Mouse (Mus musculus): ENCODE measurements at regions not wholly inside any gene's neighbourhood (a gene's known extent, or its start where the extent isn't known, plus 50 kb on each side); places are given as distances from the start of the nearest gene placed in this dataset.

- no peak for DNase-seq (ENCODE audit: extremely low read depth, low read depth, low spot score)
Observed at GRCm38 (mm10) chr14:61694796-61695195, 87.5 kb downstream of the Kcnrg start.

- no peak for DNase-seq (ENCODE audit: extremely low read depth, low read depth, low spot score)
Observed at GRCm38 (mm10) chr14:61696290-61696842, 89.1 kb downstream of the Kcnrg start.

DNA sequence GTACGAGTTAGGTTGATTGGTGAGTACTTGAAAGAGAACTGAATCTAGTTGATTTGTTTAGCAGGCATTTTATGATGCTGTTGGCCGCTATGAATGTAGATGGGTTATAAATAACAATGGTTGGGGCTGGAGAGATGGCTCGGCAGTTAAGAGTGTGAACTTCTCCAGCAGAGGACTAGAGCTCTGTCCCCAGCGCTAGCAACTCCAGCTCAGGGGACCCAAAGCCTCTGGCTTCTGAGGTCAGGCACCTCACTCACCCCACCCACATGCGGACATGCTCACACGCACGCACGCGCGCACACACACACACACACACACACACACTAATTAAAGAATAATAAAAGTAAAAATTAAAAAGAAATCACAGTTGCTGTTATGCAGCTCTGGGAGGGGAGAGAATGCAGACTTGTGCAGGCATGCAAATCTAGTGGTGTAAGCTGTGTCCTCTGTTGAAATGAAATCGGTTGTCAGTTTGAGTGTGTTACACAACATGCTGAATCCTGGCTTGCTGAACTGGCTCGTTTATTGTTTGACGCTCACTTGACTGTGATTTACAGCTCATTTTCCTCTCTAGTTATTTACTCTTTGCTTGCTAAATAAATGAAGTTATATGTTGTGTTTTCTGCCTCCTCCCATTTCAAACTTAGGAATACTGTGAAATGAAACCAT is 89.8 kb downstream of the Kcnrg start:
- DNase-seq (ENCODE audit: extremely low read depth, low read depth, low spot score), result peak; percentile 81

GRCm38 (mm10) chr14:61697704-61698103 is 90.4 kb downstream of the Kcnrg start:
- no peak for DNase-seq (ENCODE audit: extremely low read depth, low read depth, low spot score)

- no peak for DNase-seq (ENCODE audit: extremely low read depth, low read depth, low spot score)
Observed at GRCm38 (mm10) chr14:61698358-61699055, 91.2 kb downstream of the Kcnrg start.

DNA sequence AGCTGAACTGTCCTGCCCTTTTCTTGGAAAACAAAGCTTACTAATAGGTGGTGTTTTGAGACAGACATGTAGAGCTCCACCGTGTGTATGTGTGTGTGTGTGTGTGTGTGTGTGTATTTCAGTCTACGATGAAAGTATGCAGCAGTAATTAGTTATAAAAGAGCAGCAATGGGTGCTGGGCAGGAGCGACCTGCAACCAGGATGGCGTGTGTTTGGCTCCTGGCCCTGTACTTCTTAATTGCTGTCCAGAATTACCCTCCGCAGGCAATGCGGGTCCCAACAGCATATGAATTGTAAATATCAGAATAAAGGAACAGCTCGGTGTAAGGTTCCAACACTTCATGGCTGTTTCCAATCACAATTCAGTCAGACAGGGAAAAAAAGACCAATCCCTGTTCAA is 92.4 kb downstream of the Kcnrg start:
- DNase-seq (ENCODE audit: extremely low read depth, low read depth, low spot score), result no peak

DNA sequence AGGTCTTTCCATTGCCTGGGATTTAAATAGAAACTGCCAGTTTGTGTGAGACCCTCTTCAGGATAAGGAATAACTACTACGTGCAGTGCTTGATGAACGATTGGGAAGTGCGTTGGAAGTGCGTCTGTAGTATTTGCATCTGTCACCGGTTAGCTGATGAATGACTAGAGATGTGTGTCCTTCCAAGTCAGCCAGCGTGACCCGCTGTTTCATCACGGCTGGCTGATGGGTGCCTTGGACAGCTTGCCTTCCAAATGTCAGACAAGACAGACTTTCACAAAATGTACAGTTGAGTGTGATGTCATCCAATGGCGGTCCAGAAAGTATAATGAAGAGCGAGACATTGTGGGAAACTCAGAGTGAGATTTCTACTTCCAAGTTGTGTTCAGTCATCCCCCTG is 93.9 kb downstream of the Kcnrg start:
- no peak for DNase-seq (ENCODE audit: extremely low read depth, low read depth, low spot score)

DNA sequence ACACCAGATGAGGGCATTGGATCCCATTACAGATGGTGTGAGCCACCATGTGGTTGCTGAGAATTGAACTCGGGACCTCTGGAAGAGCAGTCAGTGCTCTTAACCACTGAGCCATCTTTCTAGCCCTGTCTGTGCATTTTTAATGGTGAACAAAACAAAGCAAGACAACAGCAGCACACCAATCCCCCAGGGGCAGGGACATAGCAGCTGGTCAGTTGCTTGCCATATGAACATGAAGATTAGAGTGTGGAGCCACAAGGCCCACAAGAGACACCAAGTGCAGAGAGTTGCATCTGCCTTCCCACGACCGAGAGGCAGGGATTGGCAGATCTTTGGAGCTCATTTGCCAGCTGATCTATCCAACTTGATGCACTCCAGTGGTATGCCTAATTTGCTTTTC is 96.7 kb downstream of the Kcnrg start:
- no peak for DNase-seq (ENCODE audit: extremely low read depth, low read depth, low spot score)

DNA sequence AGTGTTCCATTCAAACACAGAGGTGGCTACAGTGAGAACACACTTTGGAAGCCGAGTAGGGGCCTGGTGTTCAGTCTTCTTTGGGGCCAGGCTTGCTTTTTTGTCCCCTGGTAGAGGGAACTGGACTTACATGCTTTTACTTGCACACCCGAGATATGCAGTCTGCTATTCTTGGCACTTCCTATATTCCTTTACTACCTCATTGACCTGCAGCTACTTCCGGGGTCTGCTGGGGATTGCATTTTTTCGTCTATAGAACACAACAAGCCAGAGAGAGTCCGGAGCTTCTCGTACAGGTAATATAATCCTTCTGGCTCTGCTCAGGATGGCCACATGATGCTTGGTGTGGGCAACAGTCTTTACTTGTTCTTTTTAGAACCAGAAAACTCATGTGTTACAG is 99.7 kb downstream of the Kcnrg start:
- no peak for DNase-seq (ENCODE audit: extremely low read depth, low read depth, low spot score)

GRCm38 (mm10) chr14:61708331-61708730 is 101.1 kb downstream of the Kcnrg start:
- no peak for DNase-seq (ENCODE audit: extremely low read depth, low read depth, low spot score)

GRCm38 (mm10) chr14:61715746-61716145 is 108.5 kb downstream of the Kcnrg start:
- DNase-seq (ENCODE audit: extremely low read depth, low read depth, low spot score), result no peak

GRCm38 (mm10) chr14:61718392-61719124 is 111.3 kb downstream of the Kcnrg start:
- no peak for DNase-seq (ENCODE audit: extremely low read depth, low read depth, low spot score)

DNA sequence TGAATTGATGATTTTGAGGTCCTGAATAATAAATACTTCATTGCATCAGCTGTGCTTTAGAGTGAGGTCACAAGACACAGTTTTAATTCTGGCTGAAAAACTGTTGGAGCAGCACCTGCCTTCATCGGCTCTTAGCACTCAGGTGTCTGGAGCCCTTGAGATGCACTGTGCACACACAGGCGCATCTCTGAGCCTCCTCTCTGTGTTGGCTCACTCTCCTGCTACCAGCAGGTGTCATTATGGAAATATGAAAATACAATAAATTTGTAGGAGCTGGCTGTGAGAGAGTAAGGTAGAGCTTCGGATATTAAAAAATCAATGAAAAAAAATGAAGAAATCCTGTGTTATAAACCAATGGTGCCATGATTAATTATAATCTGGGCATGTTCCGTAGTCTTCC is 114.0 kb downstream of the Kcnrg start:
- DNase-seq (ENCODE audit: extremely low read depth, low read depth, low spot score), result no peak

GRCm38 (mm10) chr14:61724942-61725341 is 117.7 kb downstream of the Kcnrg start:
- DNase-seq (ENCODE audit: extremely low read depth, low read depth, low spot score), result no peak

DNA sequence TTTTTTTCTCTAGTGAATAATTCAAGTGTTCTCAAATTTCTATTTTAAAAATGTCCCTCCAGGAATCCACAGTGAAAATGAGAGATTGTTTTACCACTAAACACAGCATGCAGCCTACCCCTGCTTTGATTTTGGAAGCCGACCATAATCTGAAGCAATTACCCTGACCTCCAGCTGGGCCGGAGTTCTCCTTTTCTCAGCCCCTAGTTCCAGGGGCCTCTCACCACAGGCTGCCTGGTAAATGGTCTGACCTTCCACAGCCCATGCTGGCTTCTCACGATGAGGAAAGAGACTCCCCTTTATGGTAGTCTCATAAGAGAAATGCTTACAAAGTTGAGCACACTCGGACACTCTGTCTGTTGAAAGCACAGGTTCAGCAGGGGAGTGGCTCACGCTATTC is 121.3 kb downstream of the Kcnrg start:
- DNase-seq (ENCODE audit: extremely low read depth, low read depth, low spot score), result no peak

- no peak for DNase-seq (ENCODE audit: extremely low read depth, low read depth, low spot score)
Observed at GRCm38 (mm10) chr14:61735541-61735940, 128.3 kb downstream of the Kcnrg start.

DNA sequence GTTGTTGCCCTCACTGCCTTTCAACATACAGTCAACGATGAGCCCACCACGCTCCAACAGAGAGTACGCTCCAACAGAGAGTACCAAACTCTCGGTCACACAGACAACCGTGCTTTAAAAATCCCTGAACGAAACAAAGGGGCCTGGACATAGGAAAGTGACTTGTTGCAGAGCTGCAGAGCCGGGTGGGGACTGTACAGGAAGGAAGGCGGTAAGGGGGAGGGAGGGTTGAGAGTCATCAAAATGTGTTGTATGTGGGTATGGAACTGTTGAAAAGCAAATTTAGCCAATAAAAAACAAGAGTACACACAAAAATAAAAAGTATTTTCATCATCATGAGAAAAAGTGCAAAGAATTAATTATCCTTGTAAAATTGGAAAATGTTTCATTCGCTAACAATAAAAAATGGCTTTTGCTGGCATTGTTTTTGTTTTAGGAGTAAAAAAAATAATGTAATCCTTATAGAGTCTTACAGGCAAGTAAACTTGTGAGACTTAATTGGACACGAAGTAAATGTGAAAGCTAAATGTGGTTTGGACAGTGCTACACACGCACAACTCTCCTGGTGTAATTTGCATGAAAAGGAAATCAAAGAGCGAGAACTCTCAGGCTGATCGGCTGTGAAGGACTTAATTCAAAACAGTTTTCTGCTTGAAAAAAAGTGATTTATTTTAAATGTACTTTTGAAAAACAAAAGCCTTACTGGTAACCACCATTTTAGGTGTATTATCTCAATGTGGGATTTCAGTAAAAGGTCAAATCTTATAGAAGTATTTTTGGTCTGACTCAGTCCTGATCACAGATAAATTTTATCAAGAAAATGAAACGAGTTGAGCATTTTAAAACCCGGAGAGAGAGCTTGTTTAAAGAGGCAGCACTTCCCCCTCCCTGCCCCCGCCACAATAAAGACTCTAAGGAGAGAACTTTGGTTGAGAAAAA is 129.4 kb downstream of the Kcnrg start:
- DNase-seq (ENCODE audit: extremely low read depth, low read depth, low spot score), result no peak

- DNase-seq (ENCODE audit: extremely low read depth, low read depth, low spot score), result no peak
Observed at GRCm38 (mm10) chr14:61737504-61738040, 130.3 kb downstream of the Kcnrg start.

DNA sequence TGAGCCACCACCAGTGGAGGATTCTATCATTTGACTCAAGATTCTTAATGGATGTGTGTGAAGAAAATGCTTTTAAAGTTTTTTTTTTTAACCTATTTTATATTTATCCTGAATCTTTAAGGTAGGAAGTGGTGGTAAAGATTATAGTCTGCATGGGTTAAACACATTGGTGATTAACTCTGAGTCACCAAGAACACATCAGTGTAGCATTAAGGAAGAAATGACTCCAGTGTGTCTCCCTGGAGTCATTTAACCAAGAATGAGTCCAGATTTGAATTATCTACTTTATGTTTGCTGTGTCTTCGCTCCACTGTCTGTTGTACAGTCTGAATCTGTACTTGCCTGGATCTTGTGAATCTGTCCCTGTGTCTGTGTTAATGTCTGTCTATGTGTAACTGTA is 132.2 kb downstream of the Kcnrg start:
- no peak for DNase-seq (ENCODE audit: extremely low read depth, low read depth, low spot score)

DNA sequence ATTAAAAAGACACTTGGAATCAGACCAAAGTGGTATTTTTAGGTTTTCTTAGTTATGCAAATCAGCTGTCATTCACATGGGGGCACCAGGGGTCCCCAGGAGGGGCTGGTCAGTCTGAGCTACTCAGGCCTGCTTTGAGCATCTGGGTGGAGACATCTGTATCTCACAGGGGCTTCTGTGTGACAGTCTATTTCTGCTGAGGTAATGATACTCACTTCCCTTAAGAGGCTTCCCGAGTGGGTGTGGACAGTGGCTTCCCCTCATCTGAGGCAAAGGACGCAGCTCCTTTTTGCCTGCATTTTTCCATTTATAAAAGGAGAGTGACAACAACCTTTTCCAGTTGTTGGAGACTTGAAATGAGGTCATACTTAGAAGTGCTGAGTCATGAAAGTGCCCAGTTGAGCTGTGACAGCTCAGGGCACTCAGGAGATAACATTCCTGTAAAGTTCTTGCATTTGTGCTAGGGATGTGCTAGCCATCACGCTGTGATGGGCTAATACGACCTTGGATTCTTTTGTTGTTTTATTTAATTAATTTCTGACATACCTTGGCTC is 136.7 kb downstream of the Kcnrg start:
- DNase-seq (ENCODE audit: extremely low read depth, low read depth, low spot score), result no peak

All from fat pad, adult 2 months (tissue).